Mouse (Mus musculus): ENCODE results near the gene Gpr156. TPM values are rescaled to one million over a fixed set of nuclear protein-coding genes. Genes with fewer than 3 reads are reported as not detected.
A peak's percentile ranks its signal among the peaks of the same experiment; 100 is the strongest.
"Not testable (repeated sequence)": the region's sequence is repeated elsewhere in the genome, so short reads cannot be mapped to it uniquely, and the experiment has no call there.

Gpr156 gene
- polyA plus RNA-seq, 1 experiment from 2014 or later: 0.07 TPM

DNA sequence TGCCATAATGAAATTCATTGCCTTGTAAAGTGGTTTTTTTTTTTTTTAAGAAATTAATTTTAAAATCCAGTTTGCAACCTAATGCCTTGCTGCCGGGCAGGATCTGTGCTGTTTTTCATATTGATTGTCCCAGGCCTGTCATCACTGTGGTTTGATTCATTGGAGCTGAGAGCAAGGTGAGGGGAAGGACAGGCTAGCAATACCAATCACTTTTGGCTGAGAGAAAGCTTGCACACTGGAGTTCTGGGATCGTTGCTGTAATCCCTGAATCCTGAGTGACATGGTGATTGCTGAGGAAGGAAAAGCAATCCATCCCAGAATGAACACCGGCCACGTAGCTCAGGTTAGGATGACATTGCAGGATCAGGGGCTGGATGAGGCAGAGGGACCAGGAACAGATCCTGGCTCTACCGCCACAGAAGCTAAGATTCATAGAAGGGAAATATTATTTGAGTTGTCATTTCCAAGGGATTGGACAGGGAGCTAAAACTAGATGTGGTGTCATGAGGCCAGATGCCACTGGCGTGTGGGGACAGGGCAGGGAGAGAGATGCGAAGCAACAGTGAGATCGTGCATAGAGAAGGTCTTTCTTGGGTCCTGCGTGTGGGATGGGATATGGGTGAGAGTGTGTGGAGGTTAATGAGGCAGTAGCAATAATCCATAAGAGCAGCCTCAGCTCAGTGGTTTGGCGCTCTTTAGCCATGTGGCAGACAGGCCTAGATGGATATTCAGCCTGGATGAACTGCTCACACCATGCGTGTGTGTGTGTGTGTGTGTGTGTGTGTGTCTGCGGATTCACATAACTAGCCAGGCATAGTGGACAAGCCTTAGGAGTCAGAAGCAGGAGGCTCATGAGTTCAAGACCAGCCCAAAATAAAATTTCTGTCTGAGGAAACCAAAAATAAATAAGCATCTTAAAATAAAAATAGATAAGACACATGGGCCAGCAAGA is 38.0 kb downstream of the Gpr156 start:
- TF ChIP-seq EP300 (optimal IDR thresholded peaks at IDR 0.05) (no peak), CTCF (IDR thresholded peaks at IDR 0.05; ENCODE audit: low read depth) (no peak)
- no peaks in the 10 kb centered on the region for H3K36me3 ChIP-seq (ENCODE audit: control insufficient read depth, insufficient read depth, low read length)
- H3K4me2 ChIP-seq (replicated peaks; ENCODE audit: low read depth): no peak overlapping the region
- H3K4me1 ChIP-seq (replicated peaks; ENCODE audit: control insufficient read depth, insufficient read depth): 0 out of 2 replicates have a peak, but pooled peaks cover 2% of the 10 kb centered on the region
- H3K4me3 ChIP-seq (ENCODE audit: low read depth, low read length): no peak overlapping the region
- H3K27me3 ChIP-seq (ENCODE audit: control insufficient read depth, insufficient read depth, low read length): no peaks in the 10 kb centered on the region
- DNase-seq (ENCODE audit: low spot score) (no peak), ATAC-seq (ENCODE audit: low FRiP score, low TSS enrichment) (no peak)
- H3K27ac ChIP-seq (replicated peaks): no peak overlapping the region
- no peak overlapping the region for H3K9ac ChIP-seq (ENCODE audit: low read length)
- H3K9me3 ChIP-seq (ENCODE audit: control insufficient read depth, low read length): no peaks in the 10 kb centered on the region
- 79% methylated on average over 12 of the region's 12 CpGs for WGBS

DNA sequence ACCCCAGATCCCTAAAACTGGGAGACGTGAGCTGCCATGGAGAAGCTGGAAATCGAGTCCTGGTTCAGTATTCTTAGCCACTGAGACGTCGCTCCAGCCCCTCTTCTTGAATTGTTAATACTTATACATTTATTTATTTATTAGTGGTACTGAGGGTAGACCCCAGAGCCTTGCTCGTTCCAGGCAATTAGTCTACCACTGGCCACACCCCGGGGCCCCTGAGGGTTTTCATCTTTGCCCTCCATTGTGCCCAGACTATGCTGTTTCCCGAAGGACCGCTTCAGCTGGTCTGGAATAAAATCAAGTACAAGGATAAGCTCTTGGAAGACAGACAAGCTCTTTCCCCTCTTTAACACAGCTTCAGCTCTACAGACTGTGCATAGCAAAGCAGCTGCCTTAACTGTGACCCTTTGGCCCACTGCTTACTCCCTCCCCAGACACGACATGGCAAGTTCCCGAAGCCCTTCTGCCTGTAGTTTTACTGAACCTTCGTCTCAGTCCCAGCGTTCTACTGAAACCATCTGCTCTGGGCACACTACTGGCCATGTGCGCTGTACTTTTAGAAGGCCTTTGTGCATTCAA is 39.1 kb downstream of the Gpr156 start:
- no peaks in the 10 kb centered on the region for H3K36me3 ChIP-seq (ENCODE audit: control insufficient read depth, insufficient read depth, low read length)
- no peaks in the 10 kb centered on the region for H3K9me3 ChIP-seq (ENCODE audit: control insufficient read depth, low read length)
- 42% methylated on average over 13 of the region's 13 CpGs for WGBS
- H3K4me2 ChIP-seq (replicated peaks; ENCODE audit: low read depth): no peak overlapping the region
- DNase-seq (ENCODE audit: low spot score) (no peak), ATAC-seq (ENCODE audit: low FRiP score, low TSS enrichment) (peak; percentile 36)
- TF ChIP-seq CTCF (IDR thresholded peaks at IDR 0.05; ENCODE audit: low read depth) (no peak), EP300 (optimal IDR thresholded peaks at IDR 0.05) (no peak)
- no peak overlapping the region for H3K27ac ChIP-seq (replicated peaks)
- H3K9ac ChIP-seq (ENCODE audit: low read length): no peak overlapping the region
- 0 out of 2 replicates have a peak, but pooled peaks cover 2% of the 10 kb centered on the region for H3K4me1 ChIP-seq (replicated peaks; ENCODE audit: control insufficient read depth, insufficient read depth)
- no peaks in the 10 kb centered on the region for H3K27me3 ChIP-seq (ENCODE audit: control insufficient read depth, insufficient read depth, low read length)
- H3K4me3 ChIP-seq (ENCODE audit: low read depth, low read length): no peak overlapping the region

DNA sequence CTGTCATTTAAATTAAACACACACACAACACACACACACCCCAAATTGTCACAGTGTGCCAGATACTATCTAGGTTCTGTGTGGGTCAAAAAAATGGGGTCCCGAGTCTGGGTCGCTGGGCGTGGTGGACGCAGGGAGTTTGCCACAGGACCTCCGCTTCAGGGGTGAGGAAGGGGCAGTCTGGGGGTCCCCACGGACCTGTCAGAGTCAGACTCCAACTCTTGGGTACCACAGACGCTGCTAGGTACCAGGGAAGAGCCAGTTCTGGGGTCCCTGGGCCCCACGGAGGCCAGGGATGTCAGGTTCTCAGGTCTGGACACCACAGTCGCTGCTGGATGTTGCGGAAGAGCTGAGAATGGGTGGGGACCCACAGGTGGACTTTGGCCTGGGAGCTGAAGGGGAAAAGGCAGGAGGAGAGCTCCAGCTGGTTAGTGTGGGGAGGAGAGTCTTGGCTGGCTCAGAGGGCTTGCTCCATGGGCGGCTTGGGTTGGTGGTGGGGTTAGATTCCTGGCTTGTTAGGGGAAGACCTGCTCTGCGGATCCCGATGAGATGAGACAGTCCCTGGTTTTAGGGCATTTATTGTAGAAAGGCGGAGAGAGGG is 39.9 kb downstream of the Gpr156 start:
- peak; percentile 65 for DNase-seq (ENCODE audit: low spot score)
- H3K4me3 ChIP-seq (ENCODE audit: low read depth, low read length): no peak overlapping the region
- H3K4me2 ChIP-seq (replicated peaks; ENCODE audit: low read depth): no peak overlapping the region
- peak; percentile 74; the same call in 1 of the 2 replicates for ATAC-seq (ENCODE audit: low FRiP score, low TSS enrichment)
- no peaks in the 10 kb centered on the region for H3K36me3 ChIP-seq (ENCODE audit: control insufficient read depth, insufficient read depth, low read length)
- H3K9me3 ChIP-seq (ENCODE audit: control insufficient read depth, low read length): no peaks in the 10 kb centered on the region
- 69% methylated on average over 14 of the region's 14 CpGs for WGBS
- H3K27ac ChIP-seq (replicated peaks): no peak overlapping the region
- no peaks in the 10 kb centered on the region for H3K27me3 ChIP-seq (ENCODE audit: control insufficient read depth, insufficient read depth, low read length)
- 0 out of 2 replicates have a peak, but pooled peaks cover 2% of the 10 kb centered on the region for H3K4me1 ChIP-seq (replicated peaks; ENCODE audit: control insufficient read depth, insufficient read depth)
- H3K9ac ChIP-seq (ENCODE audit: low read length): no peak overlapping the region
- TF ChIP-seq EP300 (optimal IDR thresholded peaks at IDR 0.05) (no peak), CTCF (IDR thresholded peaks at IDR 0.05; ENCODE audit: low read depth) (no peak)

DNA sequence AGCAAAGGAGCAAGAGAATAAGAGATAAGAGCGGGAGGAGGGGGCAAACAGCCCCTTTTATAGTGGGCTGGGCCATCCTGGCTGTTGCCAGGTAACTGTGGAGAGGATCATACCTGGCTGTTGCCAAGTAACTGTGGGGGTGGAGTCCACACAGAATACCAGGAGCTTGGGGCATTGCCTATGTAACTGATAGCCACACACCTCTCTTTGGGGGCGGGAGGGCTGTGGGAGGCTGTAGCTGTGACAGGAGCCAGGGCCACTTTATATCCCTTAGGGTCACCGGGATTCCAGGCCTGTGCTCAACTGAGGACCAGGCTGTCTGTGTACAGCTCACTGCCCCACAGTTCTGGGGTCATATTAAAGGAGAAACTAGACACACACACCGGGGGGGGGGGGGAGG is 40.5 kb downstream of the Gpr156 start:
- H3K4me3 ChIP-seq (ENCODE audit: low read depth, low read length): no peak overlapping the region
- H3K36me3 ChIP-seq (ENCODE audit: control insufficient read depth, insufficient read depth, low read length): no peaks in the 10 kb centered on the region
- H3K9ac ChIP-seq (ENCODE audit: low read length): no peak overlapping the region
- DNase-seq (ENCODE audit: low spot score) (no peak), ATAC-seq (ENCODE audit: low FRiP score, low TSS enrichment) (peak; percentile 13; the same call in 1 of the 2 replicates)
- no peaks in the 10 kb centered on the region for H3K27me3 ChIP-seq (ENCODE audit: control insufficient read depth, insufficient read depth, low read length)
- TF ChIP-seq EP300 (optimal IDR thresholded peaks at IDR 0.05) (no peak), CTCF (IDR thresholded peaks at IDR 0.05; ENCODE audit: low read depth) (no peak)
- H3K4me2 ChIP-seq (replicated peaks; ENCODE audit: low read depth): no peak overlapping the region
- H3K4me1 ChIP-seq (replicated peaks; ENCODE audit: control insufficient read depth, insufficient read depth): 0 out of 2 replicates have a peak, but pooled peaks cover 2% of the 10 kb centered on the region
- H3K9me3 ChIP-seq (ENCODE audit: control insufficient read depth, low read length): no peaks in the 10 kb centered on the region
- WGBS: 54% methylated on average over 4 of the region's 4 CpGs
- H3K27ac ChIP-seq (replicated peaks): no peak overlapping the region

DNA sequence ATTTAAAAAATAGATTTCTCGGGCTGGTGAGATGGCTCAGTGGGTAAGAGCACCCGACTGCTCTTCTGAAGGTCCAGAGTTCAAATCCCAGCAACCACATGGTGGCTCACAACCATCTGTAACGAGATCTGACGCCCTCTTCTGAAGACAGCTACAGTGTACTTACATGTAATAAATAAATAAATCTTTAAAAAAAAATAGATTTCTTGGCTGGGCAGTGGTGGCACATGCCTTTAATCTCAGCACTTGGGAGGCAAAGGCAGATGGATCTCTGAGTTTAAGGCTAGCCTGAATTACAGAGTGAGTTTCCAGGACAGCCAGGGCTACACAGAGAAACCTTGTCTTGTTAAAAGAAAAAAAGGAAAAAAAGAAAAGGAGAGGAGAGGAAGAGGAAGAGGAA is 46.4 kb downstream of the Gpr156 start:
- DNase-seq (ENCODE audit: low spot score); H3K4me1 ChIP-seq (replicated peaks; ENCODE audit: control insufficient read depth, insufficient read depth); H3K27ac ChIP-seq (replicated peaks); H3K4me2 ChIP-seq (replicated peaks; ENCODE audit: low read depth); H3K4me3 ChIP-seq (ENCODE audit: low read depth, low read length); H3K27me3 ChIP-seq (ENCODE audit: control insufficient read depth, insufficient read depth, low read length); ATAC-seq (ENCODE audit: low FRiP score, low TSS enrichment); H3K9ac ChIP-seq (ENCODE audit: low read length); H3K36me3 ChIP-seq (ENCODE audit: control insufficient read depth, insufficient read depth, low read length); H3K9me3 ChIP-seq (ENCODE audit: control insufficient read depth, low read length): not testable (repeated sequence)
- WGBS: 85% methylated on average over 4 of the region's 4 CpGs
